Mouse (Mus musculus) limb, embryonic 11.5 days (tissue): ENCODE measurements at regions not wholly inside any gene's neighbourhood (a gene's known extent, or its start where the extent isn't known, plus 50 kb on each side); places are given as distances from the start of the nearest gene placed in this dataset.

Experiments used
- ATAC-seq: fragments of 200-750 bp; cut with Nextera tagmentation; 2 replicates; pipeline ENCODE4 v1.8.0; 2017; ENCODE audit warnings: low read depth; ENCODE audit not compliant: insufficient number of reproducible peaks, low FRiP score, low TSS enrichment
- DNase-seq: peaks from one replicate; pipeline ENCODE4 v3.0.0-alpha.2; 2015; ENCODE audit warnings: low spot score
- H3K27ac ChIP-seq: fragments of 300-500 bp; sonication (generic); replicated peaks from 2 replicates; pipeline ENCODE4 v1.5.1; 2014; ENCODE audit warnings: low read depth, mild to moderate bottlenecking, low read length
- H3K27me3 ChIP-seq: fragments of 300-500 bp; sonication (generic); 2 replicates; pipeline ENCODE4 v1.6.1; 2014; ENCODE audit warnings: mild to moderate bottlenecking, low read length, mixed read lengths; ENCODE audit not compliant: control insufficient read depth, insufficient read depth
- H3K36me3 ChIP-seq: fragments of 300-500 bp; sonication (generic); 2 replicates; pipeline ENCODE4 v1.6.1; 2014; ENCODE audit warnings: mild to moderate bottlenecking, low read length, moderate library complexity, mixed read lengths; ENCODE audit not compliant: control insufficient read depth, insufficient read depth
- H3K4me1 ChIP-seq: fragments of 300-500 bp; sonication (generic); 2 replicates; pipeline ENCODE4 v1.6.1; 2014; ENCODE audit warnings: low read length, mixed read lengths; ENCODE audit not compliant: control insufficient read depth, insufficient read depth
- H3K4me2 ChIP-seq: fragments of 300-500 bp; sonication (generic); 2 replicates; pipeline ENCODE4 v1.6.1; 2014; ENCODE audit warnings: low read depth, mild to moderate bottlenecking, moderate library complexity; ENCODE audit not compliant: severe bottlenecking
- H3K4me3 ChIP-seq: fragments of 300-500 bp; sonication (generic); 2 replicates; pipeline ENCODE4 v1.5.1; 2014; ENCODE audit warnings: low read depth, low read length
- H3K9ac ChIP-seq: fragments of 300-500 bp; sonication (generic); 2 replicates; pipeline ENCODE4 v1.6.1; 2014; ENCODE audit warnings: mild to moderate bottlenecking, low read length
- H3K9me3 ChIP-seq: fragments of 300-500 bp; sonication (generic); 2 replicates; pipeline ENCODE4 v1.6.1; 2016; ENCODE audit warnings: low read length; ENCODE audit not compliant: control insufficient read depth
- WGBS: fragments of 180-500 bp; shearing (Covaris S2); extraction: QIAGEN DNeasy Blood & Tissue Kit; methylation state at CpG from one replicate; pipeline ENCODE4 v1.1.7; 2014; 5-methylcytosine and 5-hydroxymethylcytosine counted together

GRCm38 (mm10) chr2:170281311-170282008 is 133.6 kb upstream of the Zfp217 start:
- DNase-seq (no peak), ATAC-seq (no peak)
- Histone ChIP-seq H3K27ac (no peak overlapping the region), H3K4me1 (no peaks in the 10 kb centered on the region), H3K9ac (no peak overlapping the region), H3K4me2 (no peak overlapping the region), H3K36me3 (no peaks in the 10 kb centered on the region), H3K9me3 (no peaks in the 10 kb centered on the region), H3K4me3 (no peak overlapping the region), H3K27me3 (no peaks in the 10 kb centered on the region)
- WGBS: 85% methylated on average over 6 of the region's 6 CpGs

GRCm38 (mm10) chr2:170280733-170281132 is 132.8 kb upstream of the Zfp217 start:
- H3K9ac ChIP-seq: no peak overlapping the region
- H3K4me3 ChIP-seq: no peak overlapping the region
- no peaks in the 10 kb centered on the region for H3K36me3 ChIP-seq
- H3K4me2 ChIP-seq: no peak overlapping the region
- no peaks in the 10 kb centered on the region for H3K27me3 ChIP-seq
- no peak for DNase-seq
- WGBS: 75% methylated on average over 6 of the region's 6 CpGs
- H3K27ac ChIP-seq: no peak overlapping the region
- no peaks in the 10 kb centered on the region for H3K9me3 ChIP-seq
- ATAC-seq: no peak
- H3K4me1 ChIP-seq: no peaks in the 10 kb centered on the region

GRCm38 (mm10) chr2:170277896-170278295 is 130.0 kb upstream of the Zfp217 start:
- Histone ChIP-seq H3K4me3 (no peak overlapping the region), H3K36me3 (no peaks in the 10 kb centered on the region), H3K27ac (no peak overlapping the region), H3K4me2 (no peak overlapping the region), H3K9ac (no peak overlapping the region), H3K4me1 (no peaks in the 10 kb centered on the region), H3K9me3 (no peaks in the 10 kb centered on the region), H3K27me3 (no peaks in the 10 kb centered on the region)
- 70% methylated on average over 8 of the region's 8 CpGs for WGBS
- DNase-seq (no peak), ATAC-seq (no peak)

- H3K4me2 ChIP-seq: no peak overlapping the region
- 66% methylated on average over 18 of the region's 18 CpGs for WGBS
- H3K27me3 ChIP-seq: no peaks in the 10 kb centered on the region
- DNase-seq: peak; percentile 37
- H3K4me1 ChIP-seq: no peaks in the 10 kb centered on the region
- no peaks in the 10 kb centered on the region for H3K36me3 ChIP-seq
- no peak overlapping the region for H3K9ac ChIP-seq
- H3K4me3 ChIP-seq: no peak overlapping the region
- ATAC-seq: no peak
- no peak overlapping the region for H3K27ac ChIP-seq
- no peaks in the 10 kb centered on the region for H3K9me3 ChIP-seq
These were observed 129.4 kb upstream of the Zfp217 start for GRCm38 (mm10) chr2:170277182-170277767.

GRCm38 (mm10) chr2:170275687-170276086 is 127.8 kb upstream of the Zfp217 start:
- Histone ChIP-seq H3K27ac (no peak overlapping the region), H3K4me3 (no peak overlapping the region), H3K4me2 (no peak overlapping the region), H3K36me3 (no peaks in the 10 kb centered on the region), H3K9ac (no peak overlapping the region), H3K27me3 (no peaks in the 10 kb centered on the region), H3K9me3 (no peaks in the 10 kb centered on the region), H3K4me1 (no peaks in the 10 kb centered on the region)
- DNase-seq: no peak
- no peak for ATAC-seq
- WGBS: 80% methylated on average over 4 of the region's 4 CpGs

GRCm38 (mm10) chr2:170269926-170270577 is 122.1 kb upstream of the Zfp217 start:
- H3K4me2 ChIP-seq: no peak overlapping the region
- H3K27ac ChIP-seq: no peak overlapping the region
- ATAC-seq: no peak
- 63% methylated on average over 11 of the region's 11 CpGs for WGBS
- H3K9me3 ChIP-seq: no peaks in the 10 kb centered on the region
- no peak for DNase-seq
- peaks cover 9% of the 10 kb centered on the region for H3K4me1 ChIP-seq
- no peaks in the 10 kb centered on the region for H3K27me3 ChIP-seq
- H3K4me3 ChIP-seq: no peak overlapping the region
- H3K9ac ChIP-seq: no peak overlapping the region
- H3K36me3 ChIP-seq: no peaks in the 10 kb centered on the region

GRCm38 (mm10) chr2:170268080-170268479 is 120.2 kb upstream of the Zfp217 start:
- Histone ChIP-seq H3K4me3 (no peak overlapping the region), H3K4me2 (no peak overlapping the region), H3K9me3 (no peaks in the 10 kb centered on the region), H3K36me3 (no peaks in the 10 kb centered on the region), H3K27ac (no peak overlapping the region), H3K27me3 (no peaks in the 10 kb centered on the region), H3K9ac (no peak overlapping the region), H3K4me1 (peaks cover 11% of the 10 kb centered on the region)
- WGBS: 40% methylated on average over 8 of the region's 8 CpGs
- ATAC-seq (no peak), DNase-seq (no peak)

GRCm38 (mm10) chr2:170267152-170267551 is 119.2 kb upstream of the Zfp217 start:
- Histone ChIP-seq H3K9ac (peak overlapping the region; percentile 37; the same call in 1 of the 2 replicates), H3K27ac (no peak overlapping the region), H3K4me2 (peak overlapping the region; percentile 41), H3K4me1 (peaks cover 11% of the 10 kb centered on the region), H3K36me3 (no peaks in the 10 kb centered on the region), H3K9me3 (no peaks in the 10 kb centered on the region), H3K4me3 (no peak overlapping the region), H3K27me3 (no peaks in the 10 kb centered on the region)
- ATAC-seq: no peak
- peak; percentile 47 for DNase-seq
- WGBS: 11% methylated on average over 12 of the region's 12 CpGs
